Mouse (Mus musculus) CD4-positive, CD25-positive, alpha-beta regulatory T cell, adult 2 months (primary cell): ENCODE data around the gene Erc2.

Experiments used
- DNase-seq: peaks from one replicate; pipeline ENCODE4 v3.0.0-alpha.2; 2012; ENCODE audit warnings: low read depth, low spot score

The Erc2 gene

DNA sequence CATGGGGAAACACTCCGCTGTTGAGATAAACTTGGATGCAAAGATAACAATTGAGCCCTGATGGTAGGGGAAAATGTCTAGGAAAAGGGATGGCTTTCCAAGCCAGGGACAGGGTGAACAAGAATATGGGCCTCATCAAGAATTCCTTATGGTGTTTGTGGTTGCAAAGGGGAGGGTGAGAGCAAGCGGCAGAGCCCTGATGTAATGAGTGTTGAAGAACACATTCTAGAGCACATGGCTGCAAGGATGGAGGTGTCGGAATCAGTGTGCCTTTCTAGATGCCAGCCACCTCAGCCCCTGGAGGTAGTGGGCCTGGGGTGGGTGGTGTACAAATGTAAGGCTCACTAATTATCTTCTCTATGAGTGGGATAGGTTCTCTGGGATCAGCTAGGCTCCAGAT lies 313.5 kb downstream of the Erc2 start:
- no peak for DNase-seq

DNA sequence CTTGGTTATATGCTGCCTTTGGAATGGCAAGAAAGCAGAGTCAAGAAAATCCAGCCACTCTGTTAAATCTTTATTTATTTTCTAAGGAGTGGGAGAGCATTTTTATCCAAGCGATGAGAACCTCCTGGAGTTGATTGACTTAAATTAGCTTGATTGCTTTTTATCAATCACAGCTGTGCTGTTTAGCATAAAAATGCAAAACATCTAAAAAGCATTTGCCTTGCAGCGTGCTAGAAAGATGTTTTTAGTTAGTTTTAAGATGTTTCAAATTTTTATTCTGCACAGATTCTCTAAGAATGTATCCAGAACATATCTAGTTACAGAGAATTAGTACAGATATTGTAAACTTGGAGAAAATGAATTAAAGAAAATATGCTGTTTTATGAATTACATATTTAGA lies 315.7 kb downstream of the Erc2 start:
- DNase-seq, result no peak

- DNase-seq, result no peak
Measured at GRCm38 (mm10) chr14:27945276-27945675, 323.0 kb downstream of the Erc2 start.

DNA sequence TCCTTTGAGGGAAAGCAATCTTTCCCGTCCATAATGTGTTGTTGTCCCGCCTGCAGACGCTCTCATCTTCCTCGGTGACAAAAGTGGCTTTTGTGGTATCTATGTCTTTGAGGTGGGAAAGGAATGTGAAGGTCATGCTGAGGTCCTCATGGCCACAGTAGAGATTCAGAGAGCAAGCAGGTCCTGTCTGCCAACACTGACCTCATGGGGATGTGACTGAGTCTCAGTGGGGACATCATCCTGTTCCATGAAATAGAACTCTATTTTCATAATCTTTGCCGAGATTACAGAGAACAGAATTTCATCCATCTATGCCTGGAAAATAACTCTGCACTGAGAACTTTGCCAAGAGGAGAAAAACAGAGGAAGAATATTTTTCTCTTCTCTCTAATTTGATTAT lies 324.0 kb downstream of the Erc2 start:
- DNase-seq, result no peak

- DNase-seq, result no peak
Measured at GRCm38 (mm10) chr14:27948391-27948790, 326.2 kb downstream of the Erc2 start.

- DNase-seq, result no peak
Measured at GRCm38 (mm10) chr14:27953814-27954213, 331.6 kb downstream of the Erc2 start.

DNA sequence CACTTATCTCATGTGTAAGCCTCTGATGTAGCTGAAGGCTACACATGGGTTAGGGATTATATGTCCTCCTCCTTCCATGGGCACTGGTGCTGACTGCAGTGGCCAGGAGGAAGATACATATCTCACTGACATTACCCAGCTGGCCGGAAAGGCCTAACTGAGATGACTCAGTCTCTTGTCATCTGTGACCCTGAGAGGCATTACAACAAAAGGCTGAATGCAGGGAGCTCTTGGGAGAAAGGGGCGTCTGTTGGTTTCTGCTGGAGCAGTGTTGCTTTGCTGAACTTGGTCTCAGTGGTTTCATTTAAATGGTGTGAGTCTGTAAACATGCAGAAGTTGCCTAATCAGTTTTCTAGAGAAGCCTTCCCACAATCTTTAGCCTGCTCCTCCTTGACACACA lies 334.6 kb downstream of the Erc2 start:
- no peak for DNase-seq

DNA sequence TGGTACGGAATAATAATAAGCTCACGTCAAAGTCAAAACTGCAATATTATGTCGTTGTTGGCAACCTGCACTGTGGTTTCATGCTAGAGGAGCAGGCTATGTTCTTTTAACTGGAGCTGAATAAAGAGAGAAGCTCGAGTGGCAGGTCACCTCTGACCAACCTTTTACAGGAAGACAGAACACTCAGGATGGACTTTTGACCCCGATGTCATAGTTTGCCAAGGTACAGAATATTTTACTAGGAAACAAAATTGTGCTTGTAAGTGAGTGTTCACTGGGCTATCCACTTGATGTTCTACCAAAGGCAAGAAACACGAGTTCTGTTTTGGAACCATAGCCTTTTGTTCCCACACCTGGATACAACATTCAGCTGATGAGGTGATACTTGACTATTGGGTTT lies 351.5 kb downstream of the Erc2 start:
- no peak for DNase-seq

- DNase-seq, result no peak
Measured at GRCm38 (mm10) chr14:27975661-27976060, 353.4 kb downstream of the Erc2 start.

- no peak for DNase-seq
Measured at GRCm38 (mm10) chr14:27984758-27985157, 362.5 kb downstream of the Erc2 start.

DNA sequence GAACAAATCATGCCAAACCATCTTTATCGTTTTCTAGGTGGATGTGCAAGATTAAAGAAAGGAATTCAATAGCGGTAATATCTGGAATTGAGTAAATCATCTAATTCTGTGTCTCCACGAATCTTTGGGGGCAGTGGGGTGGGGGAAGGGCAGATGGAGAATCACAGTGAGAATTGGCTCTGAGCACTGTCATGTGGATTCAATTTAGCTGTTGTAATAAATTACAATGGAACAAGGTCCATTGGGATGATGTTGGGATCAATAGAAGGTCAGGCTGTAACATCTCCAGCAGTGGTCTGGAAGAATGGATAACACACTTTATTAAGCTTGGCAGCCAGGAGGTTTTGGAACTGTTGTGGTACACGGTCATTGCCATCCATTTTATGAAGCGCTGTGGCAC lies 363.0 kb downstream of the Erc2 start:
- no peak for DNase-seq

GRCm38 (mm10) chr14:27987422-27987821 lies 365.2 kb downstream of the Erc2 start:
- no peak for DNase-seq

- DNase-seq, result no peak
Measured at GRCm38 (mm10) chr14:27998551-27998950, 376.3 kb downstream of the Erc2 start.

GRCm38 (mm10) chr14:28004023-28004422 lies 381.8 kb downstream of the Erc2 start:
- DNase-seq, result no peak

GRCm38 (mm10) chr14:28010536-28011280 lies 388.5 kb downstream of the Erc2 start:
- no peak for DNase-seq

DNA sequence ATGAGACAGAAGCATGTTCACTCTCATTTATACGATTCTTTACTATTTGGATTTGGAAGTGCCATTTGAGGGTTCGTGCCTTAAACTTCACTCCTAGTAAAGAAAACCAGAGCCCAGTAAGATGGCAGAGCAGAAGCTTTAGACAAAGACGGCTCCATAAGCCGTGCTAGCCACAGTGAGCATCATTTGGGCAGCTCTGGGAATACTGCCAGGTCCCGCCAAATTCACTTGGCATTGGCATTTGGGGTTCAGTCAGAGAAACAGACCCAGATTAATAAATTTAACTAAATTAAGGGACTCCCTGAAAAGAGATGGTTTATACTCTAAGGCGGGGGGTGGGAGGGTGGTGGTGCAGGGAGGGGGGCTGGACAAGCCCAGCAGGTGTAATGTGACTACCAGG lies 401.0 kb downstream of the Erc2 start:
- no peak for DNase-seq

- no peak for DNase-seq
Measured at GRCm38 (mm10) chr14:28030870-28031269, 408.6 kb downstream of the Erc2 start.

DNA sequence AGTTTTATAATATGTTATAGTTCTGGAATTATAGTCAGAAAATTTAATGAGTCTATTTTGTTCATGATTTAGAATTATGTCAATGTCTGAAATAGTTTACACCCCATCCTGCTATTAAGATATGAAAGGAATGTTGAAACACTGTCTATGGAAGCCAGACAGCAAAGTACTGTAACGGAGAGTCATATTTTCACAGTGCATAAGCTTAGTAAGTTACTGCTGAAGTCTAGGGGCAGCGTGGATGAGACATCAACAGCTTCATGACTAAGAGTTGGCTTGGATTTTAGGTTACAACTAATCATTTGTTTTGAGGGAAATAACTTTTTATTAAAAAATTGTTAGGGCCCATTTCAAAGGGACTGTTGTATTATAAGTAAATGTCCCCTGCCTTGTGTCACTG lies 412.8 kb downstream of the Erc2 start:
- DNase-seq, result no peak

- no peak for DNase-seq
Measured at GRCm38 (mm10) chr14:28043095-28043494, 420.9 kb downstream of the Erc2 start.

GRCm38 (mm10) chr14:28051646-28052045 lies 429.4 kb downstream of the Erc2 start:
- DNase-seq, result no peak

- no peak for DNase-seq
Measured at GRCm38 (mm10) chr14:28057159-28057884, 435.1 kb downstream of the Erc2 start.

DNA sequence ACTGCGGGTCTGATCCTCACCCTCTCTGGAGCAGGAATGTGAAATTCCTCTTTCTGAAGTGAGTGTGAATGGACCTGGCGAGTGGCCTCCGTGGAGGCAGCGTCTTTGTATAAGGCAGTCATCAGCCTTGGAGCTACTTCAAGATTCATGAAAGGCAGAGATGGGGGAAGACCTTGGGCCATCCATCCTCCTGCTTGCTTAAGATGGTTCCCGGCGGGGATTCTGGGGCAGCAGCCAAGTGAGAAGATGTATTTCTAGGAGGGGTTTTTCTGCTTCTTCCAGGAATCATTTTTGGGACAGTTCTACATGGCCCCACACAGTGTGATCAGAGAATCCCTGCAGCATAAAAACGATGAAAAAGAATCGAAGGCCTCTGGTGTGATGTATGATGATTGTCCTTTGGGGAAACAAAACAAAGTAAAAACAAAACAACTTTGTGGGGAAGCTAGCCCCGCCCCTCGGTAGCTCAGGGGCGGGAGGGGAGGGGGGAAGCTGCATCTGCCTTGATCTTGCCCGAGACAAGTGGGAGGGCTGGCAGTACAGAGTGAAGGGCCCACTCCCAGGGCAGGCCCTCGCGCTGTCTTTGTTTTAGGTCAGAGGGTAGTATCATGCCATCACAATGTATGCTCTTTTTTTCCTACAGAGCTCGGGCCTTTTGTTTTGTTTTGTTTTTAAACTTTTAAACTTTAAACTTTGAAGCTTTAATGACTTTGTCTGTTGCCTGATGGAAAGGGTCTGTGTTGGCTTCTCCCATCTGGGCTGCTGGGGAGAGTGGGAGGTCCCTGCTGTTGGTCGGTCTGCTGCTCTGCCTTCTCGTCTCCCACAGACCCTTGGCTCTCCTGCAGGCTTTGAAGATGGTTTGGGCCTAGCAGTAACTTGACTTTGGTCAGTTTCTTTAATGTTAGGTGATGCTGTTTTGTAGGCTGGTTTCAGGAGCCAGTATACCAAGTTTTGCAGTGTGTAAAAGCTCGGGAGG lies 435.9 kb downstream of the Erc2 start:
- no peak for DNase-seq
